Mouse (Mus musculus) G1E (cell line): ENCODE data around the gene Srebf1. TPM values are rescaled to one million over a fixed set of nuclear protein-coding genes. Genes with fewer than 3 reads are reported as not detected.

Experiments
- ATAC-seq: 2 replicates; pipeline ENCODE4 v1.8.0; 2016; ENCODE audit warnings: mild to moderate bottlenecking; ENCODE audit not compliant: insufficient number of reproducible peaks, poor library complexity, low FRiP score, severe bottlenecking; ENCODE audit errors: extremely low read depth
- DNase-seq: peaks from one replicate; pipeline ENCODE4 v3.0.0; 2012; ENCODE audit warnings: low spot score
- H3K27me3 ChIP-seq: 2 replicates; pipeline ENCODE4 v1.6.1; 2012; ENCODE audit warnings: mild to moderate bottlenecking, low read length, inconsistent platforms; ENCODE audit not compliant: insufficient read depth
- H3K36me3 ChIP-seq: replicated peaks from 2 replicates; pipeline ENCODE3; 2012; ENCODE audit warnings: mild to moderate bottlenecking, inconsistent platforms
- H3K4me1 ChIP-seq: 2 replicates; pipeline ENCODE4 v1.6.1; 2012; ENCODE audit warnings: low read depth, low read length, inconsistent platforms, mixed read lengths; ENCODE audit not compliant: insufficient read depth
- H3K4me3 ChIP-seq: 2 replicates; pipeline ENCODE4 v1.5.1; 2012; ENCODE audit warnings: low read depth, mild to moderate bottlenecking, inconsistent platforms, low read length, moderate library complexity, mixed read lengths
- H3K9me3 ChIP-seq: replicated peaks from 2 replicates; pipeline ENCODE4 v1.6.1; 2012; ENCODE audit warnings: inconsistent platforms
- CTCF ChIP-seq: IDR thresholded peaks from 2 replicates; pipeline ENCODE4 v1.5.1; 2012; ENCODE audit warnings: low read depth, low read length, inconsistent platforms, mixed read lengths
- GATA1 ChIP-seq: IDR thresholded peaks from 2 replicates; pipeline ENCODE4 v1.6.1; 2012; ENCODE audit warnings: borderline replicate concordance, low read length, inconsistent platforms, mixed read lengths
- GATA2 ChIP-seq: IDR thresholded peaks from 2 replicates; pipeline ENCODE4 v1.6.1; 2012; ENCODE audit warnings: low read depth, low read length, inconsistent platforms, borderline replicate concordance
- POLR2AphosphoS5 ChIP-seq: IDR thresholded peaks from 2 replicates; pipeline ENCODE4 v1.6.1; 2012; ENCODE audit warnings: low read depth, low read length, inconsistent platforms; ENCODE audit not compliant: insufficient replicate concordance
- TAL1 ChIP-seq: conservative IDR thresholded peaks from 2 replicates; pipeline ENCODE4 v1.6.1; 2012; ENCODE audit warnings: low read depth, low read length, inconsistent platforms, mixed read lengths
- polyA plus RNA-seq: library from polyadenylated mRNA; stranded (reverse); fragments of >175 nt; gene quantifications from 2 replicates; pipeline ENCODE4 v1.2.3, GENCODE M21; 2012
- total RNA-seq, 2 experiments: library from RNA; stranded (forward) in 1 of 2; stranded (reverse) in 1 of 2; fragments of 200-1000 nt in 1 of 2; fragments of >200 nt in 1 of 2; fragmentation: Nextera tagmentation in 1 of 2; gene quantifications; 2 replicates each; pipeline ENCODE4 v1.2.3; 2014 to 2017

Srebf1 gene
- total and polyA plus RNA-seq, 3 experiments = 66.8 to 276 (median 137) TPM

GRCm38 (mm10) chr11:60257696-60258095 is 35.3 kb upstream of the Srebf1 start:
- DNase-seq = no peak
- no peaks in the 10 kb centered on the region for H3K4me1 ChIP-seq
- H3K9me3 ChIP-seq = no peaks in the 10 kb centered on the region
- TF ChIP-seq TAL1 = no peak
- no peak for TF ChIP-seq CTCF
- TF ChIP-seq GATA2 = no peak
- TF ChIP-seq POLR2AphosphoS5 = no peak
- no peak for TF ChIP-seq GATA1
- no peak for ATAC-seq
- no peak overlapping the region for H3K4me3 ChIP-seq
- H3K36me3 ChIP-seq = peaks cover 69% of the 10 kb centered on the region
- no peaks in the 10 kb centered on the region for H3K27me3 ChIP-seq

GRCm38 (mm10) chr11:60256713-60257112 is 34.3 kb upstream of the Srebf1 start:
- peaks cover 73% of the 10 kb centered on the region for H3K36me3 ChIP-seq
- no peak for DNase-seq

GRCm38 (mm10) chr11:60256176-60256681 is 33.8 kb upstream of the Srebf1 start:
- no peak for TF ChIP-seq POLR2AphosphoS5
- no peak for TF ChIP-seq TAL1
- TF ChIP-seq GATA1 = no peak
- TF ChIP-seq CTCF = no peak
- TF ChIP-seq GATA2 = no peak
- peaks cover 78% of the 10 kb centered on the region for H3K36me3 ChIP-seq
- no peak overlapping the region for H3K4me3 ChIP-seq
- DNase-seq (no peak), ATAC-seq (no peak)
- H3K9me3 ChIP-seq = no peaks in the 10 kb centered on the region
- H3K27me3 ChIP-seq = no peaks in the 10 kb centered on the region
- no peaks in the 10 kb centered on the region for H3K4me1 ChIP-seq

More at GRCm38 (mm10) chr11:60256713-60257112, 34.3 kb upstream of the Srebf1 start:
- no peaks in the 10 kb centered on the region for H3K4me1 ChIP-seq
- H3K4me3 ChIP-seq = no peak overlapping the region
- TF ChIP-seq TAL1 (no peak), GATA1 (no peak), GATA2 (no peak), CTCF (no peak), POLR2AphosphoS5 (no peak)
- H3K9me3 ChIP-seq = no peaks in the 10 kb centered on the region
- H3K27me3 ChIP-seq = no peaks in the 10 kb centered on the region
- no peak for ATAC-seq

GRCm38 (mm10) chr11:60255639-60256038 is 33.3 kb upstream of the Srebf1 start:
- no peaks in the 10 kb centered on the region for H3K9me3 ChIP-seq
- H3K27me3 ChIP-seq = no peaks in the 10 kb centered on the region
- no peaks in the 10 kb centered on the region for H3K4me1 ChIP-seq
- H3K4me3 ChIP-seq = no peak overlapping the region
- DNase-seq = no peak
- H3K36me3 ChIP-seq = peaks cover 77% of the 10 kb centered on the region
- no peak for TF ChIP-seq GATA2
- no peak for TF ChIP-seq CTCF
- TF ChIP-seq GATA1 = no peak
- TF ChIP-seq TAL1 = no peak
- TF ChIP-seq POLR2AphosphoS5 = no peak
- no peak for ATAC-seq

GRCm38 (mm10) chr11:60255181-60255580 is 32.8 kb upstream of the Srebf1 start:
- TF ChIP-seq CTCF (no peak), GATA1 (no peak), POLR2AphosphoS5 (no peak), GATA2 (no peak), TAL1 (no peak)
- Histone ChIP-seq H3K36me3 (peaks cover 80% of the 10 kb centered on the region), H3K4me1 (no peaks in the 10 kb centered on the region), H3K4me3 (no peak overlapping the region), H3K27me3 (no peaks in the 10 kb centered on the region), H3K9me3 (no peaks in the 10 kb centered on the region)
- ATAC-seq (no peak), DNase-seq (no peak)

- H3K4me1 ChIP-seq = no peaks in the 10 kb centered on the region
- ATAC-seq = no peak
- H3K36me3 ChIP-seq = peaks cover 77% of the 10 kb centered on the region
- H3K9me3 ChIP-seq = no peaks in the 10 kb centered on the region
- no peak for TF ChIP-seq GATA1
- no peak for TF ChIP-seq TAL1
- no peak for TF ChIP-seq GATA2
- no peak for TF ChIP-seq POLR2AphosphoS5
- no peak for TF ChIP-seq CTCF
- no peak for DNase-seq
- no peaks in the 10 kb centered on the region for H3K27me3 ChIP-seq
- H3K4me3 ChIP-seq = no peak overlapping the region
Measured at GRCm38 (mm10) chr11:60254308-60254707, 31.9 kb upstream of the Srebf1 start.

- TF ChIP-seq GATA1 (no peak), CTCF (no peak), GATA2 (no peak), TAL1 (no peak), POLR2AphosphoS5 (no peak)
- Histone ChIP-seq H3K9me3 (no peaks in the 10 kb centered on the region), H3K4me3 (no peak overlapping the region), H3K4me1 (no peaks in the 10 kb centered on the region), H3K36me3 (peaks cover 76% of the 10 kb centered on the region), H3K27me3 (no peaks in the 10 kb centered on the region)
- ATAC-seq (no peak), DNase-seq (no peak)
Measured at GRCm38 (mm10) chr11:60253546-60253945, 31.2 kb upstream of the Srebf1 start.
